Mouse (Mus musculus): ENCODE measurements around the gene Ppp4r1. TPM values are rescaled to one million over a fixed set of nuclear protein-coding genes. Genes with fewer than 3 reads are reported as not detected.
A peak's percentile ranks its signal among the peaks of the same experiment; 100 is the strongest.

The Ppp4r1 gene
- total RNA-seq, 1 experiment from 2014 or later = 60.4 TPM

GRCm38 (mm10) chr17:65770982-65771915 is 11.1 kb upstream of the Ppp4r1 start:
- peak; percentile 54 for ATAC-seq (replicated peaks; ENCODE audit: low read depth, poor library complexity, severe bottlenecking)

DNA sequence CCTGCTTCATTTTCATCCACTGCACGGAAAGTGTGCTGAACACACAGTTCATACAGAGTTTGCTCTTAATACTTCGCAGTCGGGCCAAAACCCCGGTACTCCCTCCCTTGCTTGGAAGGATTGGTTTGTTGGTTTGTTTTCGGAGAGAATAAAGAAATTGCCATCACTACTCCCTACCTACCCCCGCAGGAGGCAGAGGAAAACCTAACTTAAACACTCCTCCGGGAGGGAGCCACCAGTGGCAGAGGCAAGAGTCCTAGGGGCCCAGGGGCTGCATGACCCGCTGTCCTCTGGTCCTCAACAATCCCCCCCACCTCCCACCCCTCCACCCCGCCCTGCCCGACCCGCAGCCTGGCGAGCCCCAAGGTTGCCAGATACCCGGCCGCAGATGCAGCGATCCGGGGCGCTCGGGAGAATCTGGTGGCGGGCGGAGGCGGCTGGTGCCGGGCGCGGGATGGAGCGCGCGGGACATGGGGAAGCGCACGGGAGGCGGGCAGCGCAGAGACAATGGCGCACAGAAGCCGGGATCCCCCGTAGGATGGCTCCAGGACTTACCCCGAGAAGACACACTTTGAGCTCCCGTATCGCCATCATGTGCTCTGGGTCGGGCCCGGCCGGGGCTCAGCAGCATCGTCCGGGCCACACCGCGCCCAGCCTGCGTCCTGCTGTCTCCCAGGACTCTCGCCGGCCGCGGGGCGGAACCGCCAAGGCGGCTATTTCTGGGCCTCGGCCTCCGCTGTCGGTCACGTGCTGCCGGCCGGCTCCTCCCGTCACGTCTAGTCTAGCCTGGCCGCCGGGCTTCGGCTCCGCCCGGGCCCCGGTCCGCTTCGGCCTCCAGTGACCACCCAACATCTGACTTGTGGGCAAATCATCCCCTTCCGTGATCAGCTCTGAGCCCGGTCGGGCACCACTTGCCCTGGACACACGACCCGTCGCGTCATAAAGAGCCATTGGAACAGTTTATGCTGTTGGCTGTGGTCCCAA is 10.1 kb upstream of the Ppp4r1 start, which contains the start of gene Rab31:
Rab31 (minus strand) TSS at position 802 of the 984 bp plus-strand sequence.
- peak; percentile 14 for ATAC-seq (replicated peaks; ENCODE audit: low read depth, poor library complexity, severe bottlenecking)

- ATAC-seq (replicated peaks; ENCODE audit: low read depth, poor library complexity, severe bottlenecking) = no peak
Measured at GRCm38 (mm10) chr17:65773617-65774016, 8.8 kb upstream of the Ppp4r1 start.

DNA sequence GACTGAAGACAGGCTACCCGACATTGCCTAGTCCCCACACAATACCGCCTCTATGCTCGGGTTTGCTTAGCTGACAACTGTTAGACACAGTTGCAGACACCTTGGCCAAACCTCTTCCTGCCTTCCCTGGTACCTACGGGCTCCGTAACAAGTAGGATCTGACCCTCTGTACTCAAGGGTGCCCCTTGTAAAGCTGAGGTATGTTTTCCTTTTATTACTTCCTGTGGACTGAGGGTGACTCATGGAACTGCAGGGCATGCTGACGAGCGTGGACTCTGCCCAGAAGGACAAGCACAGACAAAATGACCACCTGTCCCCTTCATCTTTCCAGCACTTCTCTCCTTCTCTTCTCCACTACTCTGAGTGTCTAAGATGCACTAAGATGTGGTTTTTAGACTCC is 7.9 kb upstream of the Ppp4r1 start:
- no peak for ATAC-seq (replicated peaks; ENCODE audit: low read depth, poor library complexity, severe bottlenecking)

- no peak for ATAC-seq (replicated peaks; ENCODE audit: low read depth, poor library complexity, severe bottlenecking)
Measured at GRCm38 (mm10) chr17:65776228-65776627, 6.1 kb upstream of the Ppp4r1 start.

DNA sequence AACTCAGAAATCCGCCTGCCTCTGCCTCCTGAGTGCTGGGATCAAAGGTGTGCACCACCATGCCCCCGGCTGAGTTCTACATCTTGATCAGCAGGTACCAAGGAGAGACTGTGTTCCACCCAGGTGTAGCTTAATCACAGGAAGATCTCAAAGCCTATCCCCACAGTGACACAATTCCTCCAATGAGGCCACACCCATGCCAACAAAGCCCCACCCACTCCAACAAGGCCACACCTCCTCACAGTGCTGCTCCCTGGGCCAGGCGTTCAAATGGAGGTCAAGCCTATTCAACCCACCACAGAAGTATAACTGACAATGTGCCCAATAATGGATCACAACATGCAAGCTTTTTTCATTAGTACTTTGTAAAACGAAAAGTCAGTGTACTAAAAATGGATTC is 4.9 kb upstream of the Ppp4r1 start:
- ATAC-seq (replicated peaks; ENCODE audit: low read depth, poor library complexity, severe bottlenecking) = no peak

GRCm38 (mm10) chr17:65780970-65781369 is 1.4 kb upstream of the Ppp4r1 start:
- ATAC-seq (replicated peaks; ENCODE audit: low read depth, poor library complexity, severe bottlenecking) = no peak

GRCm38 (mm10) chr17:65783182-65784161 is 1.1 kb downstream of the Ppp4r1 start:
- ATAC-seq (replicated peaks; ENCODE audit: low read depth, poor library complexity, severe bottlenecking) = peak; percentile 41

DNA sequence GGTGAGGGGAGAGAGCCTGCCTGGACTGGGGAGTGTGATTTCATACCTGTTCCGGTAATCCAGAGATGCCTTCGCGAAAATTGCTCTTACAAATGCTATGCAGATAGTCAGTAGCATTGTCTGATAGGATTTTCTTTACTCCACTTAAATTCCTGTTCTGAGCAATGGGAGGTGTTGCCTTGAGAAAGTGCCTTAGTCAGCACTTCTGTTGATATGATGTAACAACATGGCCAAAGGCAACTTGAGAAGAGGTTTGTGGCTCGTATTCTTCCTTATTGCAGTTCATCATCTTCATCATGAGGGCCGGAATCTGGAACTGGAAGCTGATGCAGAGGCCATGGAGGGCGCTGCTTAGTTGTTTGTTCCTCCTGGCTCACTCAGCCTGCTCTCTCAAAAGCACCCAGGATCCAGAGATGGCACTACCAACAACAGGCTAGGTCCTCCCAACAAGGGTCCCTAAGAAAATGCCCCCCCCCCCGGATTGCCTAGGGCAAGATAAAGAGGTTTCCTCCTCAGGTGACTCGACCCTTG is 2.3 kb downstream of the Ppp4r1 start:
- ATAC-seq (replicated peaks; ENCODE audit: low read depth, poor library complexity, severe bottlenecking) = no peak

DNA sequence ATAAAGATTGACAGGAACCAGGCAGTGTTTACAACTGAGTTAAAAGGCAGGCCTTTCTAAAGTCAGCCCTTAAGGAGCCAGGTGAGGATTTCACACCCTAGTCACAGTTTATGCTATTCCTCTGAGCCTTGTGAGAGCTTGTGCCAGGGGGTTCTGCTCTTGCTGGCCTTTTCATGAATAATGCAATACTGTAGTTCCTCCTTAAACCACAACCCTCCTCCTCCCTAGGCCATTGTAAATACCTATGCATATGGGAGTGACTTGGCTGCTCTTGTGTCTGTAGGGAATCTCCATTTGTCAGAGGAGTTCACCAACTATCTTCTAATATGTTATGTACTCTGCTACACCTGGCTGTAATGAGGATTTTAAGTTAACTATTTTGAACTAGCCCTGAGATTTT is 3.3 kb downstream of the Ppp4r1 start:
- ATAC-seq (replicated peaks; ENCODE audit: low read depth, poor library complexity, severe bottlenecking) = no peak

DNA sequence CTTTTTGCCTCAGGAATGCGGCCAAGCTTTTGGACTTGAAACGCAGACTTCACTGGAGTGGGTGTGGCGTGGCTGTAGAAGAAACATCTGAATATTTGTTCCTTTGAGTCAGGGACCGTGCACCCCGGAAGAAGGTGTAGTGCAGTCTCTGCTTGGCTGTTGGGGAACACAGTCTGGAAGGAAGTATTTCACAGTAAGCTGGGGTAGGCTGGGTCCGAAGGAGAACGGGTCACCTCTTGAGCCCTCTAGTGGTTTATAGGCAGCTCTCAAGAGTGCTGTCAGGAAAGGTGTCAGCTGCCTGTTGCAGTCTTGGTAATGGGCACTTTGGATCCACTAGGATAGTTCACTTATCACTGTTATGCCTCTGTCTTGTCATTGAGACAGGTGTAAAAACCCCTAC is 3.9 kb downstream of the Ppp4r1 start:
- peak; percentile 55 for ATAC-seq (replicated peaks; ENCODE audit: low read depth, poor library complexity, severe bottlenecking)

DNA sequence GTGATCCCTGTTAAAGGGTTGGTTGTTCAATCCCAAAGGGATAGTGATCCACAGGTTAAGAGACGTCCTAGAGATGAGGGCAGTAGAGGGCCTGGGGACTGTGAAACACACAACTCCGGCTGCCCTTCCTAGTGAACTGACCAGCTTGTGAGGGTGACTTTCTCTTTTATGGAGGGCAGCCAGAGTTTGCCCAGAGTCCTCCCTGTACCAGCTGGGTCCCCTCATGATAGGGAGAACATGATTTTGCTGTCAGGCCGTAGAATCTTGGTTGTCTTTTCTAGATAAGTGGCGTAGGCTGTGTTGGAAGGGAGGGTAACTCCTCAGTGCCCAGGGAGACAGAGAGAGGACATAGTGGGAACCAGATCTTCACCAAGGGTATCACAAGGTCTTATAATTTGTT is 4.9 kb downstream of the Ppp4r1 start:
- no peak for ATAC-seq (replicated peaks; ENCODE audit: low read depth, poor library complexity, severe bottlenecking)

- no peak for ATAC-seq (replicated peaks; ENCODE audit: low read depth, poor library complexity, severe bottlenecking)
Measured at GRCm38 (mm10) chr17:65788542-65789291, 6.3 kb downstream of the Ppp4r1 start.

GRCm38 (mm10) chr17:65789576-65789975 is 7.2 kb downstream of the Ppp4r1 start:
- ATAC-seq (replicated peaks; ENCODE audit: low read depth, poor library complexity, severe bottlenecking) = no peak

DNA sequence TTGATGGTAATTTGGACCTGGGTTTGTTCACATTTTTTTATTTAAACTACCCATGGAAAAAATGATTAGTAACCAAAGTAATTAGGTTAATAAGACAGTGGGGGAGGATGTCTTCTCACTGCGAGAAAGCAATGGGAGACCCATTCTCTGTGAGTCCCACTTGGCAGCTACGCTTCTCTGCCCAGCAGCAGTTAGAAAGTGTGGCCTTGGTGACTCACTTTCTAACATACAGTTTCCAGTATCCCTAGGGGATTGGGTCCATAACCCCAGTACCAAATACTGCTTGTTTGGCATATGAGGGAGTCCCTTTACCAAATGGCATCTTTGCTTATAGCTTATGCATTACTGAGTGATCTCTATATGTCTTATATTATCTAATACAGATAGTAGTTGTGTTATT is 8.8 kb downstream of the Ppp4r1 start:
- ATAC-seq (replicated peaks; ENCODE audit: low read depth, poor library complexity, severe bottlenecking) = no peak

DNA sequence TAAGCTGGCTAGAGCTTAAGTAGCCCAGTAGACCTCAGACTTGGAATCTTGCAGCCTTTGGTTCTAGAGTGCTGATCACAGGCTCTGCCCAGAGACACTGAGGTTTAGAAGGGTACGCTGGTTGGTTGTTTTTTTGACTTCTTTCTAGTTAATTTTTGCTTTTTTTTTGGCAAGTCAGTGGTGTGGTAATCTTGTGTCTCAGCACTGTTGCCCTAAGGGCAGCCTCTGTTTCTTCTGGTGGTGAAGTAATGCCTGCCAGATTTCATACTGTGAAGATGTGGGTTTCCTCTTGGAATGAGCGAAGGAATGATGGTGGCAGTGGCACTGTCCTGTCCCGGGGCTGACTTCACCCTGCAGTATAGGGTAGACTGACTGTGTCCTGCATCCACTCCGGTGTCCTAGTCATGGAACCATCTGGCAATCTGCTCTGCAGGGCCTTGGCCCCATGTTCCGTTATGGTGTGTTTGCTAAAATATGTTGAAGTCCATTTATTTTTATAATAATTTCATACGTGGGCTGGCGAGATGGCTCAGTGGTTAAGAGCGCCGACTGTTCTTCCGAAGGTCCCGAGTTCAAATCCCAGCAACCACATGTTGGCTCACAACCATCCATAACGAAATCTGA is 11.0 kb downstream of the Ppp4r1 start:
- no peak for ATAC-seq (replicated peaks; ENCODE audit: low read depth, poor library complexity, severe bottlenecking)

DNA sequence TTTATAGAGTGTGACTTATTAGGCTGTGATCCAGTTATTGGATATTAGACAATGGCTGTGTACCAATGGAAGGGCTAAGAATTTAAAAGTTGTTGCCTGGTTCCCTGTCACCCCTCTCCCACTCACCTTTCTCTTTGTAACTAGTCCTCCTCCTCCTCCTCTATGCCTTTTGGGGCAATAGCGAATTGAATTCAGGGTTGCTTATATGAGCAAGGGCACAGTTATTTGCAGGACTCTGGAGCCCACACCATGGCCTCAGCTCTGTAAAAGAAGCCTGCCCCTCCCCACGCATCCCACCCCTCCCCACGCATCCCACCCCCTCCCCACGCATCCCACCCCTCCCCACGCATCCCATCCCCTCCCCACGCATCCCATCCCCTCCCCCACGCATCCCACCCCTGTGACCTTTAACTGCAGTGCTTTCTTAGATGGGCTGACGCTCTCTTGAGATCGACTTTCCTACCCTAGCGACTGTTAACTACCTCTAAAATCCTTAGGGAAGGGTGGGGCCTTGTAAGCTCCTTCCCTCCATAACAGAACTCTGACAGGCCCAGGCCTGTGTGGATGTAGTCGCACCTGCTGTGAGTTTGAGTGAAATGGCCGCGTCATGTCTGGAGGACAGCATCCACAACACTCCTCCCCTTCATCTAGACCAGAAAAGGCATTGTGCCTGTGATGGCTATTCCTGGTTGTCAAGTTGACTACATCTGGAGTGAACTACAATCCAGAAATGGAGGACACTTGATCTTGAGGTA is 11.9 kb downstream of the Ppp4r1 start:
- ATAC-seq (replicated peaks; ENCODE audit: low read depth, poor library complexity, severe bottlenecking) = no peak
